Mouse (Mus musculus) heart, adult 2 months (tissue): ENCODE measurements around the gene Svop.

Experiments used
- CTCF ChIP-seq: fragments of 200-600 bp; IDR thresholded peaks from 2 replicates; pipeline ENCODE4 v1.8.1; 2022; ENCODE audit warnings: antibody characterized with exemption, mild to moderate bottlenecking, moderate library complexity
- EP300 ChIP-seq: fragments of 200-500 bp; IDR thresholded peaks from 2 replicates; pipeline ENCODE4 v1.6.1; 2011; ENCODE audit warnings: low read depth, low read length, control low read depth; ENCODE audit not compliant: insufficient read depth
- POLR2A ChIP-seq: fragments of 200-500 bp; IDR thresholded peaks from 2 replicates; pipeline ENCODE4 v1.6.1; 2011; ENCODE audit warnings: mild to moderate bottlenecking, low read depth, low read length, control low read depth; ENCODE audit not compliant: insufficient read depth

- TF ChIP-seq POLR2A (no peak), EP300 (no peak), CTCF (no peak)
These were observed 23.8 kb downstream of the Svop start for GRCm38 (mm10) chr5:114067543-114067942.
